Mouse (Mus musculus) neural tube, embryonic 14.5 days (tissue): ENCODE measurements at regions not wholly inside any gene's neighbourhood (a gene's known extent, or its start where the extent isn't known, plus 50 kb on each side); places are given as distances from the start of the nearest gene placed in this dataset.

ENCODE experiments used
- ATAC-seq: fragments of 200-750 bp; cut with Nextera tagmentation; 2 replicates; pipeline ENCODE4 v1.8.0; 2017; ENCODE audit warnings: low read depth, mild to moderate bottlenecking, moderate TSS enrichment, moderate library complexity
- H3K27ac ChIP-seq: fragments of 300-500 bp; sonication (generic); 2 replicates; pipeline ENCODE4 v1.5.1; 2014; ENCODE audit warnings: low read depth, mild to moderate bottlenecking, control low read depth, low read length, moderate library complexity, mixed read lengths
- H3K27me3 ChIP-seq: fragments of 300-500 bp; sonication (generic); 2 replicates; pipeline ENCODE4 v1.6.1; 2014; ENCODE audit warnings: low read length; ENCODE audit not compliant: control insufficient read depth, insufficient read depth
- H3K36me3 ChIP-seq: fragments of 300-500 bp; sonication (generic); 2 replicates; pipeline ENCODE4 v1.6.1; 2014; ENCODE audit warnings: low read length, mixed read lengths; ENCODE audit not compliant: control insufficient read depth, insufficient read depth
- H3K4me1 ChIP-seq: fragments of 300-500 bp; sonication (generic); 2 replicates; pipeline ENCODE4 v1.6.1; 2014; ENCODE audit warnings: low read length; ENCODE audit not compliant: control insufficient read depth, insufficient read depth
- H3K4me2 ChIP-seq: fragments of 300-500 bp; sonication (generic); 2 replicates; pipeline ENCODE4 v1.6.1; 2014; ENCODE audit warnings: mild to moderate bottlenecking, low read depth, low read length, control low read depth
- H3K4me3 ChIP-seq: fragments of 300-500 bp; sonication (generic); 2 replicates; pipeline ENCODE4 v1.5.1; 2014; ENCODE audit warnings: low read depth, low read length, control low read depth, mixed read lengths
- H3K9ac ChIP-seq: fragments of 300-500 bp; sonication (generic); replicated peaks from 2 replicates; pipeline ENCODE4 v1.6.1; 2014; ENCODE audit warnings: low read depth, mild to moderate bottlenecking, control low read depth, low read length, mixed read lengths
- H3K9me3 ChIP-seq: fragments of 300-500 bp; sonication (generic); 2 replicates; pipeline ENCODE4 v1.6.1; 2016; ENCODE audit warnings: low read length; ENCODE audit not compliant: control insufficient read depth
- WGBS: fragments of 180-500 bp; shearing (Covaris S2); extraction: QIAGEN DNeasy Blood & Tissue Kit; methylation state at CpG from one replicate; pipeline ENCODE4 v1.1.7; 2014; 5-methylcytosine and 5-hydroxymethylcytosine counted together

DNA sequence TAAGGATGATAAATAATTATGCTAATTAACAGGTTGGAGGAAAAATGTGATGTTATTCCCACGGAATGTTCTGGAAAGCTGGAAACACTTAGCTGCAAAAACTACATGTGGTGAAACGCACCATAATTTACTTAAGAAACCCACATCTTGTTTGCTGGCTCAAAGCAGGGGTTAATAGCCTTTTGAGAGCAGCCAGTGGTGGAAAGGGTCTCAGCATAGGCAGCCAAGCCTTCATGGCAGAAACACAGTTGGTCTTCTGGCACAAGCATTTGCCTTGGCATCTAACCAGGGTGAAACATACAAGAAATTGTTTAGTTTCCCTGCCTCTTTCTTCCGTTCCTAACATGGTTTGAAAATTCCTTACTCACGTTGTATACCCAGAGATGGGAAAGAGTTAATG lies 192.1 kb upstream of the Gas1 start:
- no peak for ATAC-seq
- 82% methylated on average over 4 of the region's 4 CpGs for WGBS

DNA sequence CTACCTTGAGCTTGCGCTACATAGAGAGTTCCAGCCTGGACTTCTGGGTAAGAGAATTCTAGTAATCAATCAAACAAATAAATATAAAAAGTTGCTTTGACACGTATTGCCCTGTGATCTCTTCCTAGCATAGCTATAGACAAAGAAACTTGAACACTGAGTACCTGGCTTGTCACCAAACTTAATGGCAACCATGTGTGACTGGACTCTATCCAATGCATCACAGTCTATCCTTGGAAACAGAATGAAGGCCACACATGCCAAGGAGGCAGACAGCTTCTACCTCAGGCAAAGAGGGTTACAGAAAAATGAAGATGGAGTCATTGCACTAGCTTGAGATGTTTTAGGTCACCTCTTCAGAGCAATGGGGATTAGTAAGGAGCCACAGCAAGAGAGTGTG lies 194.5 kb upstream of the Gas1 start:
- Histone ChIP-seq H3K9ac (no peak overlapping the region), H3K4me3 (no peak overlapping the region), H3K27ac (no peak overlapping the region), H3K27me3 (no peaks in the 10 kb centered on the region), H3K36me3 (no peaks in the 10 kb centered on the region), H3K9me3 (no peaks in the 10 kb centered on the region), H3K4me1 (no peaks in the 10 kb centered on the region), H3K4me2 (no peak overlapping the region)
- WGBS: 92% methylated on average over 2 of the region's 2 CpGs
- no peak for ATAC-seq

More for the DNA sequence above, 192.1 kb upstream of the Gas1 start:
- Histone ChIP-seq H3K27ac (no peak overlapping the region), H3K4me3 (no peak overlapping the region), H3K4me2 (no peak overlapping the region), H3K4me1 (no peaks in the 10 kb centered on the region), H3K36me3 (no peaks in the 10 kb centered on the region), H3K27me3 (no peaks in the 10 kb centered on the region), H3K9ac (no peak overlapping the region), H3K9me3 (no peaks in the 10 kb centered on the region)

DNA sequence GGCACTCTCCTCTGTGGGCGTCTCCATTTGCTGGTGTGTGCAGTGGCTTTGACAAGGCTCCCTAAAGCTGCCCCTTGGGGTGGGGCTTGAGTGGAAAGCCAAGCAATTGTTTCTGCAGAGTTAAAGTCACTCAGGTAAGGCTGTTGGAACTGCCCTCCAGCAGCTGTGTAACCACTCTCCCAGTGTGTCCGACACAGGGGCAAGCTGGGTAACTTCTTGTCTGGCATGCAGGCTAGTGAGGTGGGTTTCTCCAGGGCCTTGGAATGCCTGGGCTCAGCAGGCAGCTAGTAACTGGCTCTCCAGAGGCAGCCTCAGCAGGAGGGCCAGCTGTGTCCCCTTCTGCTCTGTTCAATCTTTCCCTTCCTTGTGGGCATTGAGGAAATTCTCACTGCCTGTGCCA lies 199.5 kb upstream of the Gas1 start:
- Histone ChIP-seq H3K9ac (no peak overlapping the region), H3K4me3 (no peak overlapping the region), H3K27me3 (no peaks in the 10 kb centered on the region), H3K4me2 (no peak overlapping the region), H3K4me1 (no peaks in the 10 kb centered on the region), H3K9me3 (no peaks in the 10 kb centered on the region), H3K27ac (no peak overlapping the region), H3K36me3 (no peaks in the 10 kb centered on the region)
- 73% methylated on average over 2 of the region's 2 CpGs for WGBS
- ATAC-seq: no peak

DNA sequence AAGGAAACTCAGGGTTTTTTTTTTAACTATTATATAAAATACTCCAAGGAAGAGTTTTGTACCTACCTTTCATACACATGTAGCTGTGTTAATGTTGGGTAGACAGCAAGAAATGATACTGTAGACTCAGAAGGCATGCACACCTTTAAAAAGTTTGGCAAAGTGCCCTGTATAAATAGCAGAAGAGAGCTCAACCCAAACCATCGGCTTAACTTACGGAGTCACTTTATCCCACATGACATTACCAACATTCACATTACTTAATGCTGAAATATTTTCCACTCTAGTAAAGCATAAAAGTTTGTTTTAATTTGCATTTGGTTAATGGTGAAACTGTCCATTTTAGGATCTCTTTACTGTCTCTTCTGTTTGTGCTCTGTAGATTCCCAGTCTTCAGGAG lies 205.7 kb upstream of the Gas1 start:
- ATAC-seq: no peak
- WGBS: 86% methylated on average over 2 of the region's 2 CpGs
- no peaks in the 10 kb centered on the region for H3K36me3 ChIP-seq
- H3K27ac ChIP-seq: no peak overlapping the region
- no peaks in the 10 kb centered on the region for H3K27me3 ChIP-seq
- no peak overlapping the region for H3K9ac ChIP-seq
- H3K4me2 ChIP-seq: no peak overlapping the region
- H3K4me3 ChIP-seq: no peak overlapping the region
- no peaks in the 10 kb centered on the region for H3K9me3 ChIP-seq
- no peaks in the 10 kb centered on the region for H3K4me1 ChIP-seq

- ATAC-seq: no peak
- H3K27me3 ChIP-seq: no peaks in the 10 kb centered on the region
- no peak overlapping the region for H3K9ac ChIP-seq
- 89% methylated on average over 2 of the region's 2 CpGs for WGBS
- no peak overlapping the region for H3K4me3 ChIP-seq
- H3K4me2 ChIP-seq: no peak overlapping the region
- no peak overlapping the region for H3K27ac ChIP-seq
- no peaks in the 10 kb centered on the region for H3K9me3 ChIP-seq
- H3K36me3 ChIP-seq: no peaks in the 10 kb centered on the region
- H3K4me1 ChIP-seq: no peaks in the 10 kb centered on the region
Measured at GRCm38 (mm10) chr13:60398836-60399235, 202.9 kb upstream of the Dapk1 start.

DNA sequence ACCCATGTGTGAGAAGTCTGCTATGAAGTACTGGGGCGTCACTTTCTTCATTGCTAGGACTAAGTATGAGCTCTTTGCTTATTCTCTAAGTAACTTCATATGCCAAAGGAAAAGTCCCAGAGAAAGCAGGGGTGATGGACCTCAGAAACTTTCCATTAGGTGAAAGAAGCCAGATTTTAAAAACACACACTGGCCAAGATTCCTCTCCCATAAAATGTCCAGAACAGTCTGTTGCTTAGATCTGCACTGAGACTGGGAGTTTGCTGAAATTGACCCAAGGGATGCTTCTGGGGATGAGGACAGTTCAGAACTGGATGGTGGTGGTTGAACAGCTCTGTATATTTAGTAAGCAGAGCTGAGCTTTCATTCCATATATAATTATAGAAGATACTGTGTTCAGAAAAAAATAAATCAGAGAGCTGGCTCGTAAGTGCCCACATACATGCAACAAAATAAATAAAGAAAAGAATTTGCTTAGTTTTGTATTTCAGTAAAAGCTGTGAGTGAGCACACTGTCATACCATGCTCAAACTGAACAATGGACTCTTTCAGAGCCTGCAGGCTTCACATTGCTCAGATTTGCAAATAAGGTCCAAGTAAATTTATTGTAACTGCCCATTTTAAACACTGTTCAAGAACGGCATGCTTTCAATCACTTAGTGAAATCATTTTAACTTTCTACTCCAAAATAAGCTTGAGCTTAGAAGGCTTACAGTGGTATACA lies 200.8 kb upstream of the Dapk1 start:
- no peak overlapping the region for H3K4me3 ChIP-seq
- no peaks in the 10 kb centered on the region for H3K27me3 ChIP-seq
- no peak overlapping the region for H3K9ac ChIP-seq
- H3K9me3 ChIP-seq: no peaks in the 10 kb centered on the region
- H3K4me1 ChIP-seq: no peaks in the 10 kb centered on the region
- no peaks in the 10 kb centered on the region for H3K36me3 ChIP-seq
- H3K4me2 ChIP-seq: no peak overlapping the region
- 77% methylated on average over 3 of the region's 3 CpGs for WGBS
- no peak for ATAC-seq
- no peak overlapping the region for H3K27ac ChIP-seq

DNA sequence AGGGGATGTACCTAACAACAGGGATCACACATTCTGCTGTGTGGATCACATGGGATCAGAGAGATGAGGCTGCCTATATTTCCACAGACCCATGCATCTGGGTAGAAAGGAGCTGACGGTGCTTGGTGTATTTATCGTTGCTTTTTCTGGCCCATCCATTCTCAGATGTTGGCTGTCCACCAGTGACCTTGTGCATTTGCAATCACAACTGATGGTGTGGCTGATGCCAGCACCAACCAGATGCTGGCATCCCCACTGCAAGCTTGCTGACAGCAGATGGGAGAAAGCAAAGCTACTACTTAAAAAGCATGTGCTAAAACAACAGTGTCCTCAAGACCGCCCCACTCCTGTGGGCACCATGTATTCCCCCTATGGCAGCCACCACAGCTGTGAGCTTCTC lies 198.3 kb upstream of the Dapk1 start:
- Histone ChIP-seq H3K4me2 (no peak overlapping the region), H3K36me3 (no peaks in the 10 kb centered on the region), H3K9ac (no peak overlapping the region), H3K27ac (no peak overlapping the region), H3K27me3 (no peaks in the 10 kb centered on the region), H3K4me1 (no peaks in the 10 kb centered on the region), H3K9me3 (no peaks in the 10 kb centered on the region), H3K4me3 (no peak overlapping the region)
- ATAC-seq: no peak
- whole genome bisulfite sequencing: 93% methylated on average over 3 of the region's 3 CpGs

GRCm38 (mm10) chr13:60407344-60407743 lies 194.4 kb upstream of the Dapk1 start:
- no peak overlapping the region for H3K9ac ChIP-seq
- H3K4me2 ChIP-seq: no peak overlapping the region
- no peaks in the 10 kb centered on the region for H3K27me3 ChIP-seq
- no peak overlapping the region for H3K4me3 ChIP-seq
- WGBS: 93% methylated on average over 4 of the region's 4 CpGs
- H3K9me3 ChIP-seq: no peaks in the 10 kb centered on the region
- H3K36me3 ChIP-seq: no peaks in the 10 kb centered on the region
- H3K4me1 ChIP-seq: no peaks in the 10 kb centered on the region
- ATAC-seq: no peak
- no peak overlapping the region for H3K27ac ChIP-seq

- H3K36me3 ChIP-seq: no peaks in the 10 kb centered on the region
- peak; percentile 56; the same call in 1 of the 2 replicates for ATAC-seq
- no peak overlapping the region for H3K4me2 ChIP-seq
- 42% methylated on average over 13 of the region's 14 CpGs for WGBS
- peak overlapping the region; percentile 66 for H3K27ac ChIP-seq
- H3K4me3 ChIP-seq: no peak overlapping the region
- no peaks in the 10 kb centered on the region for H3K27me3 ChIP-seq
- no peak overlapping the region for H3K9ac ChIP-seq
- H3K4me1 ChIP-seq: no peaks in the 10 kb centered on the region
- no peaks in the 10 kb centered on the region for H3K9me3 ChIP-seq
Measured at GRCm38 (mm10) chr13:60409706-60410502, 191.8 kb upstream of the Dapk1 start.
